Mouse (Mus musculus) hindbrain, embryonic 15.5 days (tissue): ENCODE data around the gene Erc1. TPM values are rescaled to one million over a fixed set of nuclear protein-coding genes. Genes with fewer than 3 reads are reported as not detected.

ENCODE experiments used
- ATAC-seq: fragments of 200-750 bp; cut with Nextera tagmentation; 2 replicates; pipeline ENCODE4 v1.8.0; 2017; ENCODE audit warnings: low read depth, moderate number of reproducible peaks, moderate TSS enrichment; ENCODE audit not compliant: low FRiP score
- H3K27ac ChIP-seq: fragments of 300-500 bp; sonication (generic); replicated peaks from 2 replicates; pipeline ENCODE4 v1.5.1; 2015; ENCODE audit warnings: mild to moderate bottlenecking, inconsistent platforms
- H3K27me3 ChIP-seq: fragments of 300-500 bp; sonication (generic); 2 replicates; pipeline ENCODE4 v1.6.1; 2015; ENCODE audit warnings: control low read depth, inconsistent platforms
- H3K36me3 ChIP-seq: fragments of 300-500 bp; sonication (generic); 2 replicates; pipeline ENCODE4 v1.6.1; 2015; ENCODE audit warnings: control low read depth, inconsistent platforms
- H3K4me1 ChIP-seq: fragments of 300-500 bp; sonication (generic); replicated peaks from 2 replicates; pipeline ENCODE4 v1.6.1; 2015; ENCODE audit warnings: control low read depth, inconsistent platforms
- H3K4me2 ChIP-seq: fragments of 300-500 bp; sonication (generic); 2 replicates; pipeline ENCODE4 v1.6.1; 2015; ENCODE audit warnings: moderate library complexity, mild to moderate bottlenecking, inconsistent platforms
- H3K4me3 ChIP-seq: fragments of 300-500 bp; sonication (generic); 2 replicates; pipeline ENCODE4 v1.5.1; 2015; ENCODE audit warnings: mild to moderate bottlenecking, inconsistent platforms
- H3K9ac ChIP-seq: fragments of 300-500 bp; sonication (generic); 2 replicates; pipeline ENCODE4 v1.6.1; 2015; ENCODE audit warnings: inconsistent platforms
- H3K9me3 ChIP-seq: fragments of 300-500 bp; sonication (generic); 2 replicates; pipeline ENCODE4 v1.6.1; 2016; ENCODE audit warnings: control low read depth, inconsistent platforms
- WGBS: fragments of 180-500 bp; shearing (Covaris S2); methylation state at CpG from one replicate; pipeline ENCODE4 v1.1.7; 2015; 5-methylcytosine and 5-hydroxymethylcytosine counted together
- polyA plus RNA-seq: library from polyadenylated mRNA; unstranded; fragments of >200 nt; fragmentation: Nextera tagmentation; extraction: Ambion mirVana; gene quantifications from 2 replicates; pipeline ENCODE4 v1.2.1, GENCODE M21; 2015

Erc1 gene
- polyA plus RNA-seq, 1 experiment from 2014 or later = 47.7 TPM

DNA sequence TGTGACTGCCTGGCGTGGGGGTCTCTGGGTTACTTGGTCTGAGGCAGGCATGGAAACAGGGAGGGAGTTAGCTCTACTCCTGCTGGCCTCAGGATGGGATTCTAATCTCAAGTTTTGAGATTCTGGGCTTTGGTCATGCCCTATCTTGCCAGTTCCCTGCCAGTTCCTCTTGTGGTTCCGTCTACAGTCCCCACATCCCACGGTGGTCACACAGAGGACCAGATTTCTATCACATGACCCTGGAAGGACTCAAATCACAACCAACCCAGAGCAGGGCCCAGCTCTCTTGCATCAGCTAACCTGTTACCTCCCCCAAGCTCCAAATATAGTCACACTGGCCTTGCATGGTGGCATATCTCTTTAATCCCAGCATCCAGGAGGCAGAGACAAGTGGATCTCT is 318.3 kb downstream of the Erc1 start:
- Histone ChIP-seq H3K9ac (no peak overlapping the region), H3K9me3 (no peaks in the 10 kb centered on the region), H3K27me3 (no peaks in the 10 kb centered on the region), H3K27ac (no peak overlapping the region), H3K4me2 (no peak overlapping the region), H3K4me3 (no peak overlapping the region), H3K36me3 (no peaks in the 10 kb centered on the region), H3K4me1 (no peaks in the 10 kb centered on the region)
- no peak for ATAC-seq
- WGBS = 92% methylated on average over 3 of the region's 3 CpGs

DNA sequence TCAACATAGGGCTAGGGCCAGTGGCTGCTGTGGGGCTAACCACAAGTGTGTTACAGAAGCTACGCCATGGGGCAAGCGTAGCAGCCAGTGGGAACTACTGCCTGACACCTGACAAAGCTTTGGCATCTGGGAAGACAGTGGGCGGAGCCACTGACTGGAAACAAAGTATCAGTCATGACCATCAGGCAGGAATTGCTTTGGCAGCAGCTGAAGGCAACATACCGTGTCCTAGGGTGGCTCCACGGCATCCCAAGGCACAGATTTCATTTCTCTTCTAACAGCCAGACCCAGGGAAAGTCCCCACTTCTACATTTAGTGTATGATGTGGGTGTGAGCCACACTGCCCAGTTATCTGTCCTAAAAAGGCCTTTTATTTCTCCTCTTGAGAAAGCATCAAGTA is 321.5 kb downstream of the Erc1 start:
- Histone ChIP-seq H3K36me3 (no peaks in the 10 kb centered on the region), H3K4me1 (peaks cover 13% of the 10 kb centered on the region), H3K27me3 (no peaks in the 10 kb centered on the region), H3K4me3 (no peak overlapping the region), H3K4me2 (no peak overlapping the region), H3K27ac (no peak overlapping the region), H3K9me3 (no peaks in the 10 kb centered on the region), H3K9ac (no peak overlapping the region)
- WGBS = 68% methylated on average over 5 of the region's 5 CpGs
- no peak for ATAC-seq

DNA sequence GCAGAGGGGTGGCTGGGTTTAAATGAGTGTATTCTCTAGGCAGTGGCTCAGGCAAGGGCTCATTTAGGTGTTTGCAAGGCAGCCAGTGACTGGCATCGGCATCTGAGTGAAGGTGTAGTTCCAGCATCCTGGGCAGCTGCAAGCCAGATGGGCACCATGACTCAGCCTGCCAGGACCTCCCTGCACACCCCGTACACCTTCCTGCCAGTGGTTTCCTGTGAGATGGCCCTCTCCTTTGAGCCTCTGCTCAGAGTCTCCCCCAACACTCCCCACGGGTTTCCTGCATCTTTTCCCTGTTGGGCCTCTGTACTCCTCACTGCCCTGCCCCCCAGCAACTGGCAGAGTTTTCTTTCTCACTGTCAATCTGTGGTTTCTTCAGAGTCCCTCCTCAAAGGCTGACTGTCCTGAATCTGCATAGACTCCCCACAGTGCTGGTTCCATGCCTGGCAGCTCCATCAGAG is 326.0 kb downstream of the Erc1 start:
- no peaks in the 10 kb centered on the region for H3K27me3 ChIP-seq
- H3K4me1 ChIP-seq = peaks cover 13% of the 10 kb centered on the region
- H3K4me2 ChIP-seq = no peak overlapping the region
- H3K36me3 ChIP-seq = no peaks in the 10 kb centered on the region
- H3K9me3 ChIP-seq = no peaks in the 10 kb centered on the region
- WGBS = 29% methylated on average over 3 of the region's 3 CpGs
- ATAC-seq = peak; percentile 42
- no peak overlapping the region for H3K4me3 ChIP-seq
- H3K9ac ChIP-seq = no peak overlapping the region
- no peak overlapping the region for H3K27ac ChIP-seq

DNA sequence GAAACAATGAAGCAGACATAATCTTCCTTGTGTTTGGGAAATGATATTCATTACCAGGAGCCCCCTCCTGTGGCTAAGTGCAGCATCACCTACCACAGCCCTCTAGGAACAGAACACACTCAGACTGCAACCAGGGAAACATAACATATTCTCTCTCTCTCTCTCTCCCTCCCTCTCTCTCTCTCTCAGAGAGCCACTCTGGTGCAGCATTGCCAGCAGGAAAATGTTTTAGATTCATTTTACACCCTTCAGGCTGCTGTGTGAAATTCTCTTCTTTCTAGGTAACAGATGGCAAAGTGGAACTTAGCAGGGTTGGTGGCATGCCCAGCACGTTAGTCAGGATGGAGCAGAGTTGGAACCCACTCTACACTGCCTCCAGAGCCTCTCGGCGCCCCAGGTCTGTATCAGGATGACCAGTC is 326.5 kb downstream of the Erc1 start:
- WGBS = 68% methylated on average over 3 of the region's 3 CpGs
- no peak overlapping the region for H3K4me2 ChIP-seq
- H3K4me1 ChIP-seq = peaks cover 13% of the 10 kb centered on the region
- H3K4me3 ChIP-seq = no peak overlapping the region
- H3K27ac ChIP-seq = no peak overlapping the region
- H3K9ac ChIP-seq = no peak overlapping the region
- peak; percentile 56; the same call in 1 of the 2 replicates for ATAC-seq
- no peaks in the 10 kb centered on the region for H3K9me3 ChIP-seq
- H3K36me3 ChIP-seq = no peaks in the 10 kb centered on the region
- no peaks in the 10 kb centered on the region for H3K27me3 ChIP-seq

Other genes with a start within 250 kb of the Erc1 start
- gene Rad52, start 54.5 kb upstream of the Erc1 start, polyA plus RNA-seq = 23.9 and 24.0 TPM in 2 replicates
- gene Wnk1, start 190.5 kb upstream of the Erc1 start, polyA plus RNA-seq = 46.6 and 48.4 TPM in 2 replicates
- gene Ninj2, start 245.2 kb upstream of the Erc1 start, polyA plus RNA-seq = not detected in 2 replicates